Mouse (Mus musculus) midbrain, embryonic 10.5 days (tissue): Measurements from ENCODE around the gene Rxfp3. TPM values are rescaled to one million over a fixed set of nuclear protein-coding genes. Genes with fewer than 3 reads are reported as not detected.

Experiments
- DNase-seq: peaks from one replicate; pipeline ENCODE4 v3.0.0-alpha.2; 2017; ENCODE audit warnings: low spot score
- H3K27ac ChIP-seq: fragments of 300-500 bp; sonication (generic); replicated peaks from 2 replicates; pipeline ENCODE4 v1.5.1; 2016; ENCODE audit warnings: mild to moderate bottlenecking
- H3K27me3 ChIP-seq: fragments of 300-500 bp; sonication (generic); 2 replicates; pipeline ENCODE4 v1.6.1; 2016; ENCODE audit warnings: low read depth, mild to moderate bottlenecking; ENCODE audit not compliant: poor library complexity, severe bottlenecking
- H3K36me3 ChIP-seq: fragments of 300-500 bp; sonication (generic); 2 replicates; pipeline ENCODE4 v1.6.1; 2016; ENCODE audit warnings: mild to moderate bottlenecking, moderate library complexity
- H3K4me1 ChIP-seq: fragments of 300-500 bp; sonication (generic); 2 replicates; pipeline ENCODE4 v1.6.1; 2016
- H3K4me3 ChIP-seq: fragments of 300-500 bp; sonication (generic); 2 replicates; pipeline ENCODE4 v1.5.1; 2016; ENCODE audit warnings: mild to moderate bottlenecking, moderate library complexity
- H3K9me3 ChIP-seq: fragments of 300-500 bp; sonication (generic); replicated peaks from 2 replicates; pipeline ENCODE4 v1.6.1; 2016; ENCODE audit warnings: mild to moderate bottlenecking
- WGBS: fragments of 180-500 bp; shearing (Covaris S2); methylation state at CpG from one replicate; pipeline ENCODE4 v1.1.7; 2016; 5-methylcytosine and 5-hydroxymethylcytosine counted together
- polyA plus RNA-seq: library from polyadenylated mRNA; unstranded; fragments of >200 nt; fragmentation: Nextera tagmentation; extraction: Ambion mirVana; gene quantifications from 2 replicates; pipeline ENCODE4 v1.2.1, GENCODE M21; 2016

Gene Rxfp3
- 0.33 and 0.82 TPM in 2 replicates for polyA plus RNA-seq

DNA sequence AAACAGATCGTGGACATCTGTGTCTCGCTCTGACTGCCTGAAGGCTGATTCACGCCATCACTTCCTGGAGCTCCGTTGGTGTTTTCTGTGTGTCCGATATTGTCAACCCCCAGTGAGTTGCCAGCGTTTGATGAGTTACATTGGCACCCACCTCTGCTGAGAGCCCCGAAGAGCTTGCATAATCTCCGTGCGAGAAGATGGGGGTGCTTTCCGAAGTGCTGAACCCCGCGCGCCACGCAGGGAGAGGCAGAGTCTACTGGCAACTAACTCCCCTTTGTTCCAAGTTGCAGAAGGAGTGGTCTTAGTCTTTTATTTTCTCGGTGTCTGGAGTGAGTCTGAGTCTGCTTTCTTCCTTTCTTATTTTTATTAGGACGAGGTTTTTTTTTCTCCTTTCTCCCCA, at the start of gene Rxfp3:
Gene Rxfp3 (minus strand): TSS at position 281 of the 400 bp plus-strand sequence.
- Histone ChIP-seq H3K27ac (no peak within 1 kb of the TSS), H3K4me1 (peaks cover 32% of the 10 kb centered on the region), H3K4me3 (peak within 1 kb of the TSS; percentile 53), H3K36me3 (no peaks in the 10 kb centered on the region), H3K9me3 (no peaks in the 10 kb centered on the region), H3K27me3 (peaks cover 70% of the 10 kb centered on the region)
- DNase-seq = no peak
- 2% methylated on average over 16 of the region's 16 CpGs for WGBS

GRCm38 (mm10) chr15:11084993-11085365, 47.2 kb upstream of the Rxfp3 start:
- Histone ChIP-seq H3K9me3 (no peaks in the 10 kb centered on the region), H3K4me1 (peaks cover 22% of the 10 kb centered on the region), H3K27ac (peak overlapping the region; percentile 38; the same call in 1 of the 2 replicates), H3K36me3 (no peaks in the 10 kb centered on the region), H3K27me3 (no peaks in the 10 kb centered on the region), H3K4me3 (no peak overlapping the region)
- peak; percentile 16 for DNase-seq
- 22% methylated on average over 1 of the region's 1 CpGs for WGBS

DNA sequence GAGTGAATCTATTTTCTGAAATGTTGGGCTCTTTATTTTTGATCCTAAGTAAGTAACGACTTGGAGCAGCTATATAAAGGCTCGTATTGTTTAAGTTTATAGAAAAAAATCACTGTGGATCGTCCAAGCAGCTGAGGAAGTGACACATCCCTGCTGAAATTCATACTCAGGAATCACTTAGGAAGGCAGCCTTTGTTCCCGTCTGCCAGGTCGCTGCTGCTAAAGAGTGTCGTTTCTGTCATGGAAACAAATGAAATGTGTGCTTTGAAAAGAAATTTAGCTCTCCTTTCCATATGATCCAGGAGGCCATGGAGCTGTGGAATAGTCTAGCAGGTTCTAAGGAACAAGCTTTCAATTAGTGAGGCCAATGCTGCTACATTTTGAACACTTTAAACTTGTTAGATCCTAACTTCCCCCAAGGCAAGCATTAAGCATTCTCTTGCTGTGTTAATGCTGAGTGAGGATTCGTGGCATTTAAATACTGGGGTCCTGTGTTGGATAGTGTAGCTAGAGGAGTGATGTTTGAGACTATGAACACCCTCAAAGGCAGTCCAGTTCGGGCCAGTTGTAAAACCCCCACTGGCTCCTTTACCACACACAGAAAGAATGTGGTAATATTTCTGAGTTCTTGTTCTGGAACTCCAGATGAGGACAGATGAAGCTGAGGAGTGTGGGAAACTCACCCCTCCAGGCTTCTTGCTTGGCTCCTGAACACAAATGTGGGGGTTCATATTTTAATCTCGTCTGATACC, 46.6 kb upstream of the Rxfp3 start:
- no peaks in the 10 kb centered on the region for H3K36me3 ChIP-seq
- peaks cover 22% of the 10 kb centered on the region for H3K4me1 ChIP-seq
- no peak for DNase-seq
- 55% methylated on average over 9 of the region's 9 CpGs for WGBS
- peak overlapping the region; percentile 38; the same call in 1 of the 2 replicates for H3K27ac ChIP-seq
- no peak overlapping the region for H3K4me3 ChIP-seq
- no peaks in the 10 kb centered on the region for H3K27me3 ChIP-seq
- H3K9me3 ChIP-seq = no peaks in the 10 kb centered on the region

DNA sequence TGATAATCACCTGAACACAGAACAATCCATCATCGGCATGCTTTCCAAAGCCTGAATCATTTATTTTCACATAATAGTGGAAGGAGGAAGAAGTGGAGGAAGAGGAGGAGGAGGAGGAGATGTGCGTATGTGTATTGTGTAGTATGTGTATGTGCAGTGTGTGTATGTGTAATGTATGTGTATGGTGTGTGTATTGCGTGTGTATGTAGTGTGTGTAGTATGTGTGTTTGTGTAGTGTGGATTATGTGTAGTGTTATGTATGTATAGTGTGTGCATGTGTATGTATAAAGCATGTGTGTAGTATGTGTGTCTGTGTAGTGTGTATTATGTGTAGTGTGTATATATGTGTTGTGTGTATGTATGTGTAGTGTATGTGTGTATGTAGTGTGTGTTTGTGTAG, 45.9 kb upstream of the Rxfp3 start:
- 94% methylated on average over 3 of the region's 3 CpGs for WGBS
- H3K27ac ChIP-seq = no peak overlapping the region

DNA sequence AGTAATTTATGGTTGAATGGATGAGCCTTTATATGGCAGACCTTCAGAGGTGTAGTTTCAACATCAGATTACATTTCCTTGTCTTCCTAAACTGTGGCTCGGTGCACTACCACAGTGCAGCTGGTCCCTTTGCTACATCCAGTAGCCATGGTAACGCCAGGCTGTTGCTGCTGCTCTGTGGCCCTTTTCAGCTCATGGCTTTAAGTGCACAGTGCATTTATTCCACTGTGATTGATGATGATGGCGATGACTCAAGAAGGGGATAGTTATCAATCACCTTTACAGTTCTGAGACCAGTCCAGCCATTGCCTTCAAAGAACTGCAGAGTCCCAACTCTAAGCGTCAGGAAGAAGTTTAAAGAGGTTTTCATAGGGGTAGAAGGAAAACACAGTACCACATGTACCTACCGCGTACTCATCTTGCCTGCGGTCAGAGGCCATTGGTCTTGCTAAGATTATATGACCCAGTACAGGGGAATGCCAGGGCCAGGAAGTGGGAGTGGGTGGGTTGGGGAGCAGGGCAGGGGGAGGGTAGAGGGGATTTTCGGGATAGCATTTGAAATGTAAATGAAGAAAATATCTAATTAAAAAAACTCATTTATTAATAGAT, 45.3 kb upstream of the Rxfp3 start:
- peak; percentile 20 for DNase-seq
- H3K36me3 ChIP-seq = no peaks in the 10 kb centered on the region
- no peak overlapping the region for H3K4me3 ChIP-seq
- WGBS = 80% methylated on average over 8 of the region's 8 CpGs
- H3K27me3 ChIP-seq = no peaks in the 10 kb centered on the region
- H3K27ac ChIP-seq = no peak overlapping the region
- peaks cover 22% of the 10 kb centered on the region for H3K4me1 ChIP-seq
- no peaks in the 10 kb centered on the region for H3K9me3 ChIP-seq

More for the DNA sequence above, 45.9 kb upstream of the Rxfp3 start:
- H3K9me3 ChIP-seq = no peaks in the 10 kb centered on the region
- no peak for DNase-seq
- H3K27me3 ChIP-seq = no peaks in the 10 kb centered on the region
- H3K4me1 ChIP-seq = peaks cover 22% of the 10 kb centered on the region
- H3K4me3 ChIP-seq = no peak overlapping the region
- no peaks in the 10 kb centered on the region for H3K36me3 ChIP-seq

DNA sequence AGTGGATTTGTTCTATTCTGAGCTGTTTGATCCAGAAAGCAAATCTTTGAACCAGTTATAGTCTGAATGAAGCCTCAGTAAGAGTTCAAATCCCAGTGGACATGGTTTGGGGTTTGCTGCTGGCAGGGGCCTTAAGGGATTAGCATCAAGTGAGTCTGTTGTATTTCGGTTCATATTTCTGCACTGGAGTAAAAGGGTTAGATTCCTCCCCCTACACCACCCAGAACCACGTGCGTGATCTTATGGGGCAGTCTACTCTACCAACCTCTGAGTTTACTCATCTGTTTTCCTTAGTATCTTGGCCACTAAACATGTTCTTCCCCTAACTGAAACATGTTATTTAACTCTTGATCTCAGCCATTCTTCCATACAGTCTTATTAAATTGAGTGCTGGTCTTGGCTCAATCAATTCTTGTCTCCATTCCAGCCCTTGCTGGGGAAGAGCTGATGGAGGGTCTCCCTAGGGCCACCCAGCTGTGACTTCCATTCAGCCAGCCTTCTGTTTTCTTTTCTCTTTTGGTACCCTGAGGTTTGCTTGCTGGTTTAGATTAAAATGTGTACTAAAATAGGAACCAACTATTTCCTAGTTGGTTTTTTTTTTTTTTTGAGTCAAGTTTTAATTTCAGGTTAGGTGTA, 38.1 kb upstream of the Rxfp3 start:
- WGBS = 83% methylated on average over 3 of the region's 3 CpGs
- no peak overlapping the region for H3K27ac ChIP-seq
- H3K36me3 ChIP-seq = no peaks in the 10 kb centered on the region
- no peak overlapping the region for H3K4me3 ChIP-seq
- H3K27me3 ChIP-seq = no peaks in the 10 kb centered on the region
- no peaks in the 10 kb centered on the region for H3K9me3 ChIP-seq
- no peaks in the 10 kb centered on the region for H3K4me1 ChIP-seq
- DNase-seq = no peak

DNA sequence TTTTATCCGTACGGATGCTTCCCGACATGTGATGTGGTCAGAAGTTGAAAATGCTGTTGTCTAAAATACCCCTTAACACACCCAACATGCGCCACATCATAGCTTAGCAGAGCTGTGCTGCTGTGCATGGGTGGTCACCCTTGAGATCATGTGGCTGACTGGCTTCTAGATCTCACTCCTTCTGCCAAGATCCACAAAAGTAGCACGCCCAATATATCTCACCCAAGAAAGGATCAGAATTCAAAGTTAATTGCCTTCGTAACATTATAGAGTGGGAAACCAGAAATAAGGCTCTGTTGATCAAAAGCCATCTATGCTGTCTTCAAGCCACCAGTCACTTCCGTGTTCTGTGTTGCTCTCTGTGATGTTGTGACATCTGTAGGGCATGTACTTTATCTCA, 30.1 kb upstream of the Rxfp3 start:
- Histone ChIP-seq H3K4me1 (peaks cover 49% of the 10 kb centered on the region), H3K9me3 (no peaks in the 10 kb centered on the region), H3K36me3 (no peaks in the 10 kb centered on the region), H3K27me3 (peaks cover 7% of the 10 kb centered on the region; the same call in 1 of the 2 replicates), H3K4me3 (no peak overlapping the region), H3K27ac (no peak overlapping the region)
- DNase-seq = no peak
- WGBS = 90% methylated on average over 7 of the region's 7 CpGs

DNA sequence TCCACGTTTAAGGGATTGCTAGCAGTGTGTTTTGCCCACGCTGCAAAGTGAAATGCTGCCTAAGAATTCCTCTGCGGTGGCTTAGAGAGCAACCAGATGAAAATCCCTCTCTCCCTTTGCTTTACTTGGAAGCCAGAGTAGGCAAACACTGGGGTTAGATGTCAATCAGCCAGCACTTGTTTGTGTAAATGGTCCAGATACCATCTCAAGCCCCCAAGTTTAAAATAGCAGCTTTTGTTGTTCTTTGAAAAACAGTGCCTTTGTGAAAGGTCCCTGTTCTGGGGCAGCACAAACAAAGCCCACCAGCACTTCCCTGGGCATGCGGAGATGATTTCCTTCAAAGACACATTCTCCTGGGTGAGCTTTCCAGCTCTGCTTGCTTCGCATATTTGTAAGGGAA, 28.5 kb upstream of the Rxfp3 start:
- WGBS = 6% methylated on average over 5 of the region's 5 CpGs
- Histone ChIP-seq H3K4me3 (peak overlapping the region; percentile 51), H3K4me1 (peaks cover 49% of the 10 kb centered on the region), H3K27me3 (peaks cover 7% of the 10 kb centered on the region; the same call in 1 of the 2 replicates), H3K36me3 (no peaks in the 10 kb centered on the region), H3K9me3 (no peaks in the 10 kb centered on the region), H3K27ac (peak overlapping the region; percentile 84)
- DNase-seq = peak; percentile 38

- Histone ChIP-seq H3K27me3 (peaks cover 12% of the 10 kb centered on the region; the same call in 1 of the 2 replicates), H3K36me3 (no peaks in the 10 kb centered on the region), H3K27ac (peak overlapping the region; percentile 84), H3K4me3 (peak overlapping the region; percentile 51), H3K4me1 (peaks cover 49% of the 10 kb centered on the region), H3K9me3 (no peaks in the 10 kb centered on the region)
- WGBS = 9% methylated on average over 9 of the region's 9 CpGs
- DNase-seq = peak; percentile 20
These were observed 27.9 kb upstream of the Rxfp3 start for GRCm38 (mm10) chr15:11065528-11066171.

DNA sequence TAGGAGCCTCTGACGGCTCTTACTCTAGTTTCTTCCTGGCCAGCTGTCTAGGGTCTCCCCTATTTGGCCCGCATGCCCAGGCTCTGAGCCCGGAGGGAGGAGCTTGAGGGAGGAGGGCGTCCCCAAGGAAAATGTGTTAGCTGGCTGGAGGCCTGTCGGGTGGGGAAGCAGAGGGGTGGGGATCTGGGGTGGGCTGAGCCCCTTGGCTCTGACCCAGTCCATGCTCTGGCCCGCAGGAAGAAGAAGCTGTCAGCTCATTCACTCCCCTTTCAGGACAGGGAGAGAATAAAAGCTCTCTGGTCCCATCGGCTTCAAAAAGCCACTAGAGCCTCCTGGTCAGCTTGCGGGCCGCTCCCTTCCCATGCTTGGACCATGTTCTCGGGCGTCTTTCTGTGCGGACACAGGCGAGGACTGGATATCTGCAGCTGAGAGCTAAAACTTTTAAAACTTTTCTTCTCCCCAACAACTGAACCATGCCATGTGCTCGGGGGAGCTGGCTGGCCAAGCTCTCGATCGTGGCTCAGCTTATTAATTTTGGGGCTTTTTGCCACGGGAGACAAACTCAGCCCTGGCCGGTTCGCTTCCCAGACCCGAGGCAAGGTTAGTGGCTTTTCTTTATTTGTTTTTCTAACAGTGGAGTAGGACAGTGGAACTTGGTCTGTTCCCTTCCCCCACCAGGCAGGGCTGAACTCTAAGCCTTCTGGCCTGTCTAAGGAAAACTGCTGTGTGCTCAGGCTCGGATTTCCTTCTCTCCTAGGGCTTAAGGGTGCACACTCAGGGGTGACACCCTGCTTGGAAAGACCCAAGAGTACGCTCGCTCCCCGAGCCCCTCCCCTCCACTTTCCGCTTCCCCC, 27.0 kb upstream of the Rxfp3 start, which contains the start of gene Adamts12:
Gene Adamts12 (plus strand): TSS at position 233 of the 854 bp plus-strand sequence.
- peak; percentile 62 for DNase-seq
- Histone ChIP-seq H3K9me3 (no peaks in the 10 kb centered on the region), H3K27ac (peak within 1 kb of the TSS; percentile 84), H3K27me3 (peaks cover 17% of the 10 kb centered on the region; the same call in 1 of the 2 replicates), H3K4me1 (peaks cover 49% of the 10 kb centered on the region), H3K36me3 (no peaks in the 10 kb centered on the region), H3K4me3 (peak within 1 kb of the TSS; percentile 51)
- 1% methylated on average over 25 of the region's 25 CpGs for WGBS

- H3K27ac ChIP-seq = peak overlapping the region; percentile 84
- whole genome bisulfite sequencing = 10% methylated on average over 2 of the region's 2 CpGs
- peak; percentile 20 for DNase-seq
- peaks cover 17% of the 10 kb centered on the region; the same call in 1 of the 2 replicates for H3K27me3 ChIP-seq
- H3K4me3 ChIP-seq = peak overlapping the region; percentile 51
- no peaks in the 10 kb centered on the region for H3K36me3 ChIP-seq
- no peaks in the 10 kb centered on the region for H3K9me3 ChIP-seq
- H3K4me1 ChIP-seq = peaks cover 49% of the 10 kb centered on the region
These were observed 26.4 kb upstream of the Rxfp3 start for GRCm38 (mm10) chr15:11064160-11064557.

DNA sequence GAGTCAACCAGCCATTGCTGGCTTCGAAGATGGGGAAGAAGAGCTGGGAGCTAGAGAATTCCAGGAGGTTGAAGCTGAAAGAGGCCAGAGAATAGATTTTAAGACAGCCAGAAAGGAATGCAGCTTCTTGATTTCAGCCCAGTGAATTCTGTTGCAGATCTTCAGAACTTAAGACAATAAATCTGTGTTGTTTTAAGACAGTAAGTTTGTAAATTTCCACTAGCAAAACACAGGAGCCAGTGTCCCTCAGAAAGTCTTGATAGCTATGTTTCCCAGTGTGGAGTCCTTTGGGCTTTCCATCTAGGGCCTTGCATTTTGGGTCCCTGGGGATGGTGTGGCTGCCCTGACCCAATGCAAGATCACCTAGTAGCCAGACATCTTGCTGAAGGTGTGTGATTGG, 25.1 kb upstream of the Rxfp3 start:
- H3K4me1 ChIP-seq = peaks cover 47% of the 10 kb centered on the region
- H3K4me3 ChIP-seq = no peak overlapping the region
- H3K27ac ChIP-seq = no peak overlapping the region
- H3K27me3 ChIP-seq = peaks cover 24% of the 10 kb centered on the region; the same call in 1 of the 2 replicates
- H3K9me3 ChIP-seq = no peaks in the 10 kb centered on the region
- no peaks in the 10 kb centered on the region for H3K36me3 ChIP-seq
- DNase-seq = no peak
- 92% methylated on average over 1 of the region's 1 CpGs for WGBS
